Mouse (Mus musculus): ENCODE results near the gene Gm17545. TPM values are rescaled to one million over a fixed set of nuclear protein-coding genes. Genes with fewer than 3 reads are reported as not detected.

Gene Gm17545
- total RNA-seq, 4 experiments from 2014 or later, result not detected

DNA sequence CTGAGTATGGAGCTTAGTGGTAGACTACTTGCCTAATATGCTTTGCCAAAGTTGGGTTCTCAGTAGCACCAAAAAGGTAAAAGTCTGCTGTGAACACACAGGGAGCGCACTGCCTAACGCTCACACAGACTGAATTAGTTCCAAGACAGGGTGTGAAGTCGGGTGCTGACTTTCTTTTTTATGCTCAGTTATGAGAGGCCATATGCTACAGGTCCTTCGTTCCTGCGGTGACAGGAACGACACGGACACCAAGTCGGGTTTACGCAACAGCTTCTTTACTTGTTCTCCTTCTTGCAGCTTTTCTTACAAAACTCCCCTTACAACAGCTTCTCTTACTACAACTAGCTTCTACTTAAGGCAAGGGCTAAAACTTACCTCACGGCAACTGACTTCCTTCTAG lies 10.9 kb upstream of the Gm17545 start:
- DNase-seq (ENCODE audit: low spot score in 2 of 2), result no peak

DNA sequence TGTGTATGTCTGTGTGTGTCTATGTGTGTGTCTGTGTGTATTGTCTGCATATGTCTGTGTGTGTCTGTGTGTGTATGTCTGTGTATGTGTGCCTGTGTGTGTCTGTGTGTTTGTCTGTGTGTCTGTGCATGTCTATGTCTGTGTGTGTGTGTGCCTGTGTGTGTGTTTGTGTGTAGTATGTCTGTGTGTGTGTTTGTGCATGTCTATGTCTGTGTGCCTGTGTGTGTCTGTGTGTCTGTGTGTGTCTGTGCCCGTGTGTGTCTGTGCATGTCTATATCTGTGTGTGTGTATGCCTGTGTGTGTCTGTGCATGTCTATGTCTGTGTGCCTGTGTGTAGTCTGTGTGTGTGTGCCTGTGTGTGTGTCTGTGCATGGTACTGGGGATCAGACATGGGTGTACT lies 9.0 kb upstream of the Gm17545 start:
- no peak for DNase-seq (ENCODE audit: low spot score in 2 of 2)

DNA sequence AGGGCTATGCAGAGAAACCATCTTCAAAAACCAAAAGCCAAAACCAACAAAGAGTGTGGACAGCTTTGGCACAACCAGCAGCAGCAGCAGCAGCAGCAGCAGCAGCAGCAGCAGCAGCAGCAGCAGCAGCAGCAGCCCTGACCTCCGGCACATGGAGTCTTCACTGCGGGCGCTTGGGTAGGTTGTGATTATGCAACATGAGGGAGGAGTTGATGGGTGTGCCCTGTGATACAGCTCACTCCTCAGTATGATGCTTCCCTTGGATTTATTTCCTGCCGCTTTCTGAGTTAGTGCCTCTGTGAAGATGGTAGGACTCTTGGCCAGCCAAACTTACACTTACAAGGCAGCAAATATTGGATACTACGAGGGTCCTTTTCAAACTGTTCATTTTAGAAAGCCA lies 6.9 kb upstream of the Gm17545 start:
- no peak for DNase-seq (ENCODE audit: low spot score in 2 of 2)

DNA sequence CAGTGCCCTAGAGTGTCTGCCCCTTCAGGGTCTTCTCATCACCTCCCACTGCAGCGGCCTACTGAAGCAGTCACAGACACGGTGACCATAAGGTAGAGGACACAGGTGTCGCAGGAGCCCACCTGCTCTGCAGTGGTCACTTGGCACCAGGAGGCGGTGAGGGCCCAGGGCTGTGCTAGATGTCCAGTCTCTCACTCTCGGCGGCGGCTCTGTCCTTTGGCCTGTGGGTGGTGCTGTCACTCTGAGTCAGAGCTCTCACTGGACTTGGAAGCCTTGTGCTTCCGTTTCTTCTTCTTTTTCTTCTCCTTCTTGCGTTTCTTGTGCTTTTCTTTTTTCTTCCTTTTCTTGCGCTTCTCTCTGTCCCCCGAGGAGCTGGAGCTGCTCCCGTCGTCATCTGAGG lies 5.7 kb upstream of the Gm17545 start:
- no peak for DNase-seq (ENCODE audit: low spot score in 2 of 2)

GRCm38 (mm10) chr9:22449209-22449608 lies 4.9 kb upstream of the Gm17545 start:
- no peak for DNase-seq (ENCODE audit: low spot score in 2 of 2)

- DNase-seq (ENCODE audit: low spot score in 2 of 2), result no peak
Measured at GRCm38 (mm10) chr9:22452697-22453096, 1.4 kb upstream of the Gm17545 start.

- no peak for DNase-seq (ENCODE audit: low spot score in 2 of 2)
Measured at GRCm38 (mm10) chr9:22453501-22453924, 577 bp upstream of the Gm17545 start.

DNA sequence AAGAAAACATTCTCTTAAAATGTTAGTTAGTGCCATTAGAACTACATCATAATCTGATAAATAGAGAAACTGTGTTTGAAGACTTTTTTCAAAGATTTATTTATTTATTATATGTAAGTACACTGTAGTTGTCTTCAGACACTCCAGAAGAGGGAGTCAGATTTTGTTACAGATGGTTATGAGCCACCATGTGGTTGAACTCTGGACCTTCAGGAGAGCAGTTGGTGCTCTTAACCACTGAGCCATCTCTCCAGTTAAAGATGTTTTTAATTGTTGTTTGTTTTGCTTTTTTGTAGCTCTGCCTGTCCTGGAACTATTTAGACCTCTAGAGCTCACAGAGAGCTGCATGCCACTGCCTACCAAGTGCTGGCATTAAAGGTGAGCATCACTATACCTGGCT lies 951 bp downstream of the Gm17545 start:
- no peak for DNase-seq (ENCODE audit: low spot score in 2 of 2)

DNA sequence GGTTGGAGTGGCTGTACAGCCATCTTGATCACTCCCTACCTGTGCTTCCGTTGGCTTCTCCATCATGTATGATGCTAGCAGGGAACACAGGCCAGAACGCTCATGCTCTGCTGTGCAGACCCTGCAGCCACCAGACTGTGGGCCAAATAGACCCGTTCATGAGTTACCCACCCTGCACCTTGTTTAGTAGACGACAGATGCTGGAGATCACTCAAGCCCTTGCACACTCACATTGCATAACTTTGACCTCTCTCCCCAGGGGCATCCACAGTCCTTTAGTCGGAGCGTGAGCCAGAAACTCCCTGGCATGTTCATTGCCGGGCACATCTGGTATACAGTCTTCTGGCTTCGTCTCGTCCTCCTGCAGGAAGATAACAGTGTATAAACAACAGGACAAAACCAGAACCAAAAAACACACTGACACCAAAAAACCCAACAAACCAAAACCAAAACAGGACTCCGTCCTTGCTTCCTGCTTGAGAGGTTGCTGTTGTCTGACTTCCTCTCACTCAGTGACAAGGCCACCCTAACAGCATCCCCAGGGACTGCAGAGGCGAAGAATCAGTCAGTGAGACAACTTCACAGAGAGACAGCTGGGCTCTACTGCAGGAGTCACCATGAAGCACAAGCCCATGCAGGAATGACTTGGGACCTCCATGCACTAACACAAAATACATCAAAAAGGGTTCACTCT lies 3.2 kb downstream of the Gm17545 start:
- no peak for DNase-seq (ENCODE audit: low spot score in 2 of 2)

DNA sequence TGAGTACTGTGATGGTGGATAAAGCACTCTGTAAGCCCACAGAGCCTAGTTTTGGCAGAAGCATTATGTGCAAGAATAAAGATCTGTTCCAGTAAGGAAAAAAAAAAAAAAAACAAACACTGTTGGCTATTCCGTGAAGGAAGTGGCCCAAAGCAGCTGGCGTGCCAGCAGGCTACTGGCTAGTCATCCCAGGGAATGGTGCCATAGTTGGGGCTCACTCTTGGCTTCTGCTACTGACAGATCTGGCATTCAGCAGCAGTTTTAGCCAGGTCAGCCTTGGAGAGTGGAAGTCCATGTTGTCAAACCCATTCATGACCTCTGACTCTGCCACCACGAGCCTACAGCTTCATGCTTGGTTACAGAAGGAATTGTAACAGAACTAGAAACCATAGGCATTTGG lies 7.9 kb downstream of the Gm17545 start:
- DNase-seq (ENCODE audit: low spot score in 2 of 2), result peak in 1 of 2 experiments; percentile 29

GRCm38 (mm10) chr9:22466212-22466611 lies 12.1 kb downstream of the Gm17545 start:
- DNase-seq (ENCODE audit: low spot score in 2 of 2), result no peak

DNA sequence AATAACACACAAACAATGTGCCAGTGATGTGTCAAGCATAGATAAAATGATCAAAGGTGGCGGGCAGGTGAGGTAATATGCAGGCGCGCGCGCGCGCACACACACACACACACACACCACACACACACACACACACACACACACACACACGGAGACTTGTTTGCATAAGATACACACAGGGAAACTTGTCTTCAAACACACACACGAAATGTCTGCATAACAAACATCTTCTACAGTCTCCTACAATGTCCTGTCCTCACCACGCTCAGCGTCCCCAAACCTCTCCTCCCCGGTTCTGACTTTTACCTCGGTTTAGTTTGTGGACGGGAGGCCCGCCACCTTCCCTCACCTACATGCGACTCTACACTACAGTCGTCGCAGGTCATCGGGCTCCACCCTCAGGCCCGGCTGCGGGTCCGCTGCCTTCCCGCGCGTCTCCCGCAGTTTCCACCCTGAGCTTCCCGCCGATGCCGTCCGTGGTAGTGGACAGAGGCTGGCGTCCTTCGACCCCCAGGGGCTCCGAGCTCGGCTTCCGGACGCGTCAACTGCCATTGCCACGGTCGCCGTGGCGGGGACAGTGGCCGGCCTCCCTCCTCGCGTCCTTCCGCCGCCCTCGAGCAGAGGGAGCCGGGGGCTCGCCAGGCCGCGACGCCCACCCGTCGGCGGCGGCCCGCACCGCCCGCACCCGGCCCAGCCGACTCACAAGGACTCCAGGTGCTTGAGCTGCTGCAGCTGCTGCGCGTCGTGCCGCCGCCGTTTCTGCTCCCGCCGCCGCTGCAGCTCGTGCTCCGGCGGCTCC lies 13.5 kb downstream of the Gm17545 start:
- peak; percentile 14 to 18 for DNase-seq (ENCODE audit: low spot score in 2 of 2)

GRCm38 (mm10) chr9:22468170-22468898 lies 14.2 kb downstream of the Gm17545 start:
- peak in 1 of 2 experiments; percentile 39 for DNase-seq (ENCODE audit: low spot score in 2 of 2)

GRCm38 (mm10) chr9:22468899-22469259 lies 14.8 kb downstream of the Gm17545 start:
- no peak for DNase-seq (ENCODE audit: low spot score in 2 of 2)

DNA sequence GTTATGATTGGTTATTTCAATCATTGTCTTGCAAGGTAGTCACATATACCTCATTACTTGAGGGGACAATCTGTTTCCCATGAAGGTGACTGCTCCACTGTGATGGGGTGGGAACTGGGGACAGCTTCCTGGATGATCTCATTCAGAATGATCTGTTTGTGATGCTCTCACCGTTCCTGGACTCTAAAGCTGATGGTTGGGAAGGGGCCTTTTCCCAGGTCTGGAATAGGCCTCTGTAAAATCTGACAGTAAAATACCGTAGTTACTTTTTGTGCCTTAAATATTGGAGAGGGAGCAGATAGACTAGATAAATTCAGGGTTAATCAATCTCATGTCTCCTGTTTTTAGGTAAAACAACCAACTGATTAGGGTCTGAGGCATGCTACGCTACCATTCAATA lies 15.6 kb downstream of the Gm17545 start, which contains the start of gene Rp9:
Gene Rp9 (minus strand): TSS at position 101 of the 400 bp plus-strand sequence.
- DNase-seq (ENCODE audit: low spot score in 2 of 2), result no peak

DNA sequence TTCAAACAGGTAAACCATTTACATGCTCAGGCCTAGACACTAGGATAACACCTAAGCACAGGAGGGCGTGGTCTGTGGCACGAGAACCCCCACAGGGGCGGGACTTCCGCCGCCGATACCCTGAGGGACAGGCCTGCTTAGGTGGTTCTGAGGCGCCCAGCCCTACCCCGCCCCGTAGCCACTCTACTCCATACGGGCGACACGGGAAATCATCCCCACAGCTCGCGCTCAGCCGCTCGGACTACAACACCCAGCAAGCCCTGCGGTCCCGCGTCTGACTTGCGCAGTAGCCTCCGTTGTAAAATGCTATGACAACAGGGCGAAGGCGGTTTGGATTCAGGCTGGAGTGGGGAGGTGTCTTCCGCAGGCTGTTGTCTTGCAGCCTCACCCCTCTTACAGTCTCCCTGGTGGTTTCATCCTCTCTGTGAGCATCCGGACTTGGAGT lies 21.4 kb downstream of the Gm17545 start, which contains the start of gene Bbs9:
Gene Bbs9 (plus strand): TSS at position 292 of the 445 bp plus-strand sequence.
- DNase-seq (ENCODE audit: low spot score in 2 of 2), result peak; percentile 87 to 91

DNA sequence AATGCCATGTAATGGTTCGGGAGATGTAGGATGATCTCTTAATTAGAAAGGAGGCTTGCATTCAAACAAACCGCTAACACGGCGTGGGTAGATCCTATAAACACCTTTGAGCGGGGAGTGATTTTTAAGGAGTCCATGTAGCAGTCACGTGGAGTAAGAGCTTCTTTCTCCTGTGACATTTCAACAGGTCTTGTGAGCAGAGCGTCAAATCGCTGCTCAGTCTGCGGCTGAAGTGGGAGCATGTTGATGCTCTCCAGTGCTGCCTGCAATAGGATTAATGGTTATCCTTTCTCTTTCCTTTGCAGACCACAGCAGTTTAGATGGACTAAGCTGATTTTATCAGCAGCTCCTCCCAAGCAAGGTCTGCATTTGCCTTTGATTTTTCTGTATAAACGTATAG lies 22.2 kb downstream of the Gm17545 start:
- DNase-seq (ENCODE audit: low spot score in 2 of 2), result no peak

GRCm38 (mm10) chr9:22478946-22479345 lies 24.9 kb downstream of the Gm17545 start:
- no peak for DNase-seq (ENCODE audit: low spot score in 2 of 2)

- no peak for DNase-seq (ENCODE audit: low spot score in 2 of 2)
Measured at GRCm38 (mm10) chr9:22483866-22484561, 29.9 kb downstream of the Gm17545 start.

DNA sequence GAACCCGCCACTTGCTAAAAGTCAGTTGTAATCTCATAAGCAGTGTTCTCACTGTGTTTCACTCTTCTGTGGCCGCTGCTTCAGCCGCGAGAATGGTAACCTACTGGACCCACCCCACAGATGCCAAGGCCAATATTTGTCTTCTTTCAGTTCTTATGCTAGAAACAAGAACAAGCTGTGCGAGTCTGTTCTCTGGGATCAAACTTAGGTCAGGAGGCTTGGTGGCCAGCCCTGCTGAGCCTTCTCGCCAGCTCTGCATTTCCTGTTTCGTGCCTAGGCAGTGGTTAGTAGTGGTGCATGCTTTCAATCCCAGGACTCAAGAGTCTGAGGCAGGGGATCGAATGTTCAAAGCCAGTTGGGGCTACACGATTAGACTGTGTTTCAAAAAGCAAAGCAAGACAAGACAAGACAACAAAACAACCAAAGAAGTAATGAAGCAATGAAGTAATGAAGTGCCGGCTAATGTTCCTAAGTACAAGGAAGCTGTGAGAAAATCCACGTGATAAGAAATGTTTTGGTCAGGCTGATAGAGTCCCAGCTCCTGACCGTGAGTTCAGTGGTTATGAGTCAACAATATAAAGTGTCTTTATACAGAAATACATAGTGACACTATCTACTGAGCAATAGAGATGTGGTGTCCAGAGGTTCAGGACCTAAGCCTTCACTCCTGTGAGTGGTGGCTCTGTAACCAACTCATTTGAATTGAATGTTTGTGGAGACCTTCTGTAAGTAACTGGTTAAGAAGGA lies 30.6 kb downstream of the Gm17545 start:
- DNase-seq (ENCODE audit: low spot score in 2 of 2), result no peak

GRCm38 (mm10) chr9:22486211-22486610 lies 32.1 kb downstream of the Gm17545 start:
- DNase-seq (ENCODE audit: low spot score in 2 of 2), result no peak

All from gastrocnemius, adult 8-10 months (tissue).